Mouse (Mus musculus) CD4-positive, CD25-positive, alpha-beta regulatory T cell, adult 4 months (primary cell): ENCODE measurements around the gene Zbtb20. TPM values are rescaled to one million over a fixed set of nuclear protein-coding genes. Genes with fewer than 3 reads are reported as not detected.

Experiments
- ATAC-seq: one replicate; pipeline ENCODE4 v1.8.0; 2017
- polyA plus RNA-seq, 2 experiments: library from polyadenylated mRNA; unstranded; fragments of 100-300 nt; shearing (Covaris generic); gene quantifications; one replicate each; pipeline ENCODE4 v1.2.1; 2017

Zbtb20 gene
- polyA plus RNA-seq, 2 experiments from 2014 or later: 87.0 to 104 TPM

GRCm38 (mm10) chr16:43574006-43574764, 698.5 kb downstream of the Zbtb20 start:
- ATAC-seq: peak; percentile 84

GRCm38 (mm10) chr16:43575066-43575465, 699.4 kb downstream of the Zbtb20 start:
- ATAC-seq: no peak

- no peak for ATAC-seq
Measured at GRCm38 (mm10) chr16:43575507-43575906, 699.8 kb downstream of the Zbtb20 start.

GRCm38 (mm10) chr16:43577399-43577798, 701.7 kb downstream of the Zbtb20 start:
- no peak for ATAC-seq

- ATAC-seq: no peak
Measured at GRCm38 (mm10) chr16:43578351-43578750, 702.7 kb downstream of the Zbtb20 start.

GRCm38 (mm10) chr16:43579111-43579510, 703.4 kb downstream of the Zbtb20 start:
- no peak for ATAC-seq

GRCm38 (mm10) chr16:43580321-43580822, 704.7 kb downstream of the Zbtb20 start:
- ATAC-seq: no peak

GRCm38 (mm10) chr16:43581551-43581950, 705.9 kb downstream of the Zbtb20 start:
- peak; percentile 23 for ATAC-seq

GRCm38 (mm10) chr16:43586859-43587429, 711.3 kb downstream of the Zbtb20 start:
- ATAC-seq: no peak

GRCm38 (mm10) chr16:43590704-43591493, 715.2 kb downstream of the Zbtb20 start:
- ATAC-seq: no peak

GRCm38 (mm10) chr16:43592062-43592461, 716.4 kb downstream of the Zbtb20 start:
- no peak for ATAC-seq

GRCm38 (mm10) chr16:43592801-43593200, 717.1 kb downstream of the Zbtb20 start:
- peak; percentile 69 for ATAC-seq

GRCm38 (mm10) chr16:43597375-43598060, 721.8 kb downstream of the Zbtb20 start:
- no peak for ATAC-seq

GRCm38 (mm10) chr16:43599707-43600106, 724.0 kb downstream of the Zbtb20 start:
- ATAC-seq: peak; percentile 49

GRCm38 (mm10) chr16:43602573-43602972, 726.9 kb downstream of the Zbtb20 start:
- peak; percentile 64 for ATAC-seq

- no peak for ATAC-seq
Measured at GRCm38 (mm10) chr16:43603591-43604141, 728.0 kb downstream of the Zbtb20 start.

GRCm38 (mm10) chr16:43604399-43605013, 728.8 kb downstream of the Zbtb20 start:
- ATAC-seq: no peak

GRCm38 (mm10) chr16:43607086-43607485, 731.4 kb downstream of the Zbtb20 start:
- ATAC-seq: no peak

GRCm38 (mm10) chr16:43608066-43608465, 732.4 kb downstream of the Zbtb20 start:
- ATAC-seq: no peak

GRCm38 (mm10) chr16:43610375-43610774, 734.7 kb downstream of the Zbtb20 start:
- ATAC-seq: no peak

- ATAC-seq: no peak
Measured at GRCm38 (mm10) chr16:43616348-43616747, 740.7 kb downstream of the Zbtb20 start.

- no peak for ATAC-seq
Measured at GRCm38 (mm10) chr16:43617346-43617745, 741.7 kb downstream of the Zbtb20 start.
